Mouse (Mus musculus): ENCODE measurements around the gene Cnot1. TPM values are rescaled to one million over a fixed set of nuclear protein-coding genes. Genes with fewer than 3 reads are reported as not detected.

The Cnot1 gene
- polyA plus RNA-seq, 1 experiment from 2014 or later = 49.2 TPM

- ATAC-seq (replicated peaks; ENCODE audit: extremely low read depth, insufficient read depth, low FRiP score) = no peak
- 95% methylated on average over 3 of the region's 4 CpGs for WGBS
- H3K36me3 ChIP-seq (ENCODE audit: control insufficient read depth, insufficient read depth) = peaks cover 38% of the 10 kb centered on the region
These were observed 21.7 kb downstream of the Cnot1 start for GRCm38 (mm10) chr8:95785591-95785990.

GRCm38 (mm10) chr8:95782628-95783027, 24.6 kb downstream of the Cnot1 start:
- Histone ChIP-seq H3K9me3 (replicated peaks; ENCODE audit: control insufficient read depth, low read length) (no peaks in the 10 kb centered on the region; the same call in 1 of the 2 replicates), H3K36me3 (ENCODE audit: control insufficient read depth, insufficient read depth) (peaks cover 38% of the 10 kb centered on the region), H3K4me2 (ENCODE audit: low read depth, low read length) (no peak overlapping the region), H3K9ac (ENCODE audit: low read length) (no peak overlapping the region), H3K27ac (ENCODE audit: low read length) (no peak overlapping the region), H3K4me1 (ENCODE audit: control insufficient read depth, insufficient read depth, low read length) (peaks cover 11% of the 10 kb centered on the region), H3K4me3 (ENCODE audit: low read length) (no peak overlapping the region), H3K27me3 (ENCODE audit: control insufficient read depth, insufficient read depth, low read length) (no peaks in the 10 kb centered on the region)
- ATAC-seq (replicated peaks; ENCODE audit: extremely low read depth, insufficient read depth, low FRiP score) = no peak

More at GRCm38 (mm10) chr8:95785591-95785990, 21.7 kb downstream of the Cnot1 start:
- H3K4me1 ChIP-seq (ENCODE audit: control insufficient read depth, insufficient read depth, low read length) = peaks cover 11% of the 10 kb centered on the region
- no peak overlapping the region for H3K4me2 ChIP-seq (ENCODE audit: low read depth, low read length)
- H3K9me3 ChIP-seq (replicated peaks; ENCODE audit: control insufficient read depth, low read length) = no peaks in the 10 kb centered on the region
- H3K4me3 ChIP-seq (ENCODE audit: low read length) = no peak overlapping the region
- no peak overlapping the region for H3K9ac ChIP-seq (ENCODE audit: low read length)
- H3K27me3 ChIP-seq (ENCODE audit: control insufficient read depth, insufficient read depth, low read length) = no peaks in the 10 kb centered on the region
- H3K27ac ChIP-seq (ENCODE audit: low read length) = no peak overlapping the region

- Histone ChIP-seq H3K36me3 (ENCODE audit: control insufficient read depth, insufficient read depth) (peaks cover 31% of the 10 kb centered on the region), H3K27me3 (ENCODE audit: control insufficient read depth, insufficient read depth, low read length) (no peaks in the 10 kb centered on the region), H3K4me1 (ENCODE audit: control insufficient read depth, insufficient read depth, low read length) (peaks cover 11% of the 10 kb centered on the region), H3K27ac (ENCODE audit: low read length) (no peak overlapping the region), H3K4me2 (ENCODE audit: low read depth, low read length) (no peak overlapping the region), H3K9me3 (replicated peaks; ENCODE audit: control insufficient read depth, low read length) (no peaks in the 10 kb centered on the region; the same call in 1 of the 2 replicates), H3K4me3 (ENCODE audit: low read length) (no peak overlapping the region), H3K9ac (ENCODE audit: low read length) (no peak overlapping the region)
- 95% methylated on average over 2 of the region's 2 CpGs for WGBS
- ATAC-seq (replicated peaks; ENCODE audit: extremely low read depth, insufficient read depth, low FRiP score) = no peak
These were observed 25.5 kb downstream of the Cnot1 start for GRCm38 (mm10) chr8:95781775-95782174.

- Histone ChIP-seq H3K4me3 (ENCODE audit: low read length) (no peak overlapping the region), H3K9ac (ENCODE audit: low read length) (no peak overlapping the region), H3K9me3 (replicated peaks; ENCODE audit: control insufficient read depth, low read length) (no peaks in the 10 kb centered on the region; the same call in 1 of the 2 replicates), H3K4me2 (ENCODE audit: low read depth, low read length) (no peak overlapping the region), H3K36me3 (ENCODE audit: control insufficient read depth, insufficient read depth) (peaks cover 27% of the 10 kb centered on the region), H3K27ac (ENCODE audit: low read length) (peak overlapping the region; percentile 2; the same call in 1 of the 2 replicates), H3K27me3 (ENCODE audit: control insufficient read depth, insufficient read depth, low read length) (no peaks in the 10 kb centered on the region), H3K4me1 (ENCODE audit: control insufficient read depth, insufficient read depth, low read length) (peaks cover 11% of the 10 kb centered on the region)
- no peak for ATAC-seq (replicated peaks; ENCODE audit: extremely low read depth, insufficient read depth, low FRiP score)
- WGBS = 57% methylated on average over 3 of the region's 3 CpGs
These were observed 26.2 kb downstream of the Cnot1 start for GRCm38 (mm10) chr8:95781085-95781484.

- ATAC-seq (replicated peaks; ENCODE audit: extremely low read depth, insufficient read depth, low FRiP score) = no peak
- Histone ChIP-seq H3K9me3 (replicated peaks; ENCODE audit: control insufficient read depth, low read length) (no peaks in the 10 kb centered on the region), H3K4me2 (ENCODE audit: low read depth, low read length) (no peak overlapping the region), H3K27me3 (ENCODE audit: control insufficient read depth, insufficient read depth, low read length) (no peaks in the 10 kb centered on the region), H3K4me1 (ENCODE audit: control insufficient read depth, insufficient read depth, low read length) (no peaks in the 10 kb centered on the region), H3K9ac (ENCODE audit: low read length) (no peak overlapping the region), H3K36me3 (ENCODE audit: control insufficient read depth, insufficient read depth) (peaks cover 66% of the 10 kb centered on the region), H3K4me3 (ENCODE audit: low read length) (no peak overlapping the region), H3K27ac (ENCODE audit: low read length) (no peak overlapping the region)
- WGBS = 83% methylated on average over 1 of the region's 1 CpGs
These were observed 43.1 kb downstream of the Cnot1 start for GRCm38 (mm10) chr8:95764133-95764532.

- Histone ChIP-seq H3K9ac (ENCODE audit: low read length) (no peak overlapping the region), H3K9me3 (replicated peaks; ENCODE audit: control insufficient read depth, low read length) (no peaks in the 10 kb centered on the region), H3K4me3 (ENCODE audit: low read length) (no peak overlapping the region), H3K36me3 (ENCODE audit: control insufficient read depth, insufficient read depth) (peaks cover 57% of the 10 kb centered on the region), H3K4me1 (ENCODE audit: control insufficient read depth, insufficient read depth, low read length) (no peaks in the 10 kb centered on the region), H3K27ac (ENCODE audit: low read length) (no peak overlapping the region), H3K27me3 (ENCODE audit: control insufficient read depth, insufficient read depth, low read length) (no peaks in the 10 kb centered on the region), H3K4me2 (ENCODE audit: low read depth, low read length) (no peak overlapping the region)
- no peak for ATAC-seq (replicated peaks; ENCODE audit: extremely low read depth, insufficient read depth, low FRiP score)
- WGBS = 21% methylated on average over 6 of the region's 6 CpGs
These were observed 46.9 kb downstream of the Cnot1 start for GRCm38 (mm10) chr8:95760323-95760722.

GRCm38 (mm10) chr8:95751924-95752323, 55.3 kb downstream of the Cnot1 start:
- no peak for ATAC-seq (replicated peaks; ENCODE audit: extremely low read depth, insufficient read depth, low FRiP score)
- H3K36me3 ChIP-seq (ENCODE audit: control insufficient read depth, insufficient read depth) = peaks cover 60% of the 10 kb centered on the region
- 100% methylated on average over 1 of the region's 1 CpGs for WGBS
- H3K9ac ChIP-seq (ENCODE audit: low read length) = no peak overlapping the region
- no peak overlapping the region for H3K4me3 ChIP-seq (ENCODE audit: low read length)
- H3K4me1 ChIP-seq (ENCODE audit: control insufficient read depth, insufficient read depth, low read length) = no peaks in the 10 kb centered on the region
- H3K4me2 ChIP-seq (ENCODE audit: low read depth, low read length) = no peak overlapping the region
- H3K27me3 ChIP-seq (ENCODE audit: control insufficient read depth, insufficient read depth, low read length) = no peaks in the 10 kb centered on the region
- H3K27ac ChIP-seq (ENCODE audit: low read length) = no peak overlapping the region
- H3K9me3 ChIP-seq (replicated peaks; ENCODE audit: control insufficient read depth, low read length) = no peaks in the 10 kb centered on the region

GRCm38 (mm10) chr8:95748028-95748427, 59.2 kb downstream of the Cnot1 start:
- H3K27me3 ChIP-seq (ENCODE audit: control insufficient read depth, insufficient read depth, low read length) = no peaks in the 10 kb centered on the region
- H3K27ac ChIP-seq (ENCODE audit: low read length) = no peak overlapping the region
- ATAC-seq (replicated peaks; ENCODE audit: extremely low read depth, insufficient read depth, low FRiP score) = no peak
- H3K4me2 ChIP-seq (ENCODE audit: low read depth, low read length) = no peak overlapping the region
- WGBS = 84% methylated on average over 4 of the region's 4 CpGs
- no peaks in the 10 kb centered on the region for H3K4me1 ChIP-seq (ENCODE audit: control insufficient read depth, insufficient read depth, low read length)
- H3K36me3 ChIP-seq (ENCODE audit: control insufficient read depth, insufficient read depth) = peaks cover 67% of the 10 kb centered on the region
- H3K9ac ChIP-seq (ENCODE audit: low read length) = no peak overlapping the region
- H3K4me3 ChIP-seq (ENCODE audit: low read length) = no peak overlapping the region
- H3K9me3 ChIP-seq (replicated peaks; ENCODE audit: control insufficient read depth, low read length) = no peaks in the 10 kb centered on the region

- Histone ChIP-seq H3K9me3 (replicated peaks; ENCODE audit: control insufficient read depth, low read length) (no peaks in the 10 kb centered on the region), H3K27me3 (ENCODE audit: control insufficient read depth, insufficient read depth, low read length) (no peaks in the 10 kb centered on the region), H3K4me3 (ENCODE audit: low read length) (no peak overlapping the region), H3K4me2 (ENCODE audit: low read depth, low read length) (no peak overlapping the region), H3K36me3 (ENCODE audit: control insufficient read depth, insufficient read depth) (peaks cover 78% of the 10 kb centered on the region), H3K9ac (ENCODE audit: low read length) (no peak overlapping the region), H3K27ac (ENCODE audit: low read length) (no peak overlapping the region), H3K4me1 (ENCODE audit: control insufficient read depth, insufficient read depth, low read length) (no peaks in the 10 kb centered on the region)
- no peak for ATAC-seq (replicated peaks; ENCODE audit: extremely low read depth, insufficient read depth, low FRiP score)
- WGBS = 87% methylated on average over 7 of the region's 7 CpGs
These were observed 65.5 kb downstream of the Cnot1 start for GRCm38 (mm10) chr8:95741732-95742131.
